Mouse (Mus musculus) E14TG2a.4 (cell line): Measurements from ENCODE around the gene Gucy2d.

Experiments
- CTCF ChIP-seq: conservative IDR thresholded peaks from 2 replicates; pipeline ENCODE4 v1.5.1; 2014; ENCODE audit warnings: low read length
- POU5F1 ChIP-seq: IDR thresholded peaks from 2 replicates; pipeline ENCODE4 v1.6.1; 2014; ENCODE audit warnings: low read length, borderline replicate concordance

- TF ChIP-seq CTCF (no peak), POU5F1 (no peak)
These were observed 14.7 kb upstream of the Gucy2d start for GRCm38 (mm10) chr7:98425551-98425950.
